Mouse (Mus musculus): ENCODE results near the gene Foxl1.

The Foxl1 gene

DNA sequence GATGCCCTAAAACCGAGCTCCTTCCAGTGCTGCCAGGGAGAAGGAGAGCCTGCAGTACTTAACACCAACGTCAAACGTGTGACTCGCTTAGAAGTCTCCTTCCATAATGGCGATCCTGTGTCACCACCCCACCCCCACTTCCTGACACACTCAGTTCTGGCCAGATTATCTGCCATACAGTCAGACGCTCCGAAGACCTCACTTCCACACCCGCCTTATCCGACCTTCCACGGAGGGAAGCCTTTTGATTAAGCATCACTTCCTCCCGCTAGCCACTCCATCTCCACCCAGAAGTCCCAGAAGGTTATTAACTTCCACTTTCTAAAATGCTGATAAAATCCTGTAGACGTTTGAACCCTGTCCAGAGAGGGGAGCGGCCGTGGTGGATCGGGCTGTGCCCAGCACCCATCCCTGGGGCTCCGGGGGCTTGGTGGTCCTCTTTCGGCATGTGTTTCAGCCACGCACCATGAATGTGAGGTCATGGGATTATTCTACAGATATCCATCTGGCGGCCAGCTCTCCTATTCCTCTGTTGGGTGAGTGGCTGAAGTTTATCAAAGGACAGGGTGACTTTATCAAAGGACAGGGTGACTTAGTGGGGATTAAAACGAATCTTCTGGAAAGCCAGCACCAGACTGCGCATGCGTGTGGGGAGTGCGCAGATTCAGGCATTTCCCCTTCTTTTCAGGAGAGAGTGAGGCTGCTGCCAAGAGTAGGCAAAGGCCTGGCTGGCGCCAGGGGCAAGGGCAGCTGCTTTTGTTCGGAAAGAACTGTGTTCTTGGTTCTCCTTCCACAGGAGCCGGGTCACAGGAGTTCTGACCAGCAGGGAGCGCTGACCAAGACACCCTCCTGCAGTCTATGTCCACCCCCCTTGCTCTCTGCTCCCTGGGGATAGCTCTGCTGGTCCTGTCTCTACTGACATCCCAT is 43.1 kb downstream of the Foxl1 start:
- DNase-seq = no peak

DNA sequence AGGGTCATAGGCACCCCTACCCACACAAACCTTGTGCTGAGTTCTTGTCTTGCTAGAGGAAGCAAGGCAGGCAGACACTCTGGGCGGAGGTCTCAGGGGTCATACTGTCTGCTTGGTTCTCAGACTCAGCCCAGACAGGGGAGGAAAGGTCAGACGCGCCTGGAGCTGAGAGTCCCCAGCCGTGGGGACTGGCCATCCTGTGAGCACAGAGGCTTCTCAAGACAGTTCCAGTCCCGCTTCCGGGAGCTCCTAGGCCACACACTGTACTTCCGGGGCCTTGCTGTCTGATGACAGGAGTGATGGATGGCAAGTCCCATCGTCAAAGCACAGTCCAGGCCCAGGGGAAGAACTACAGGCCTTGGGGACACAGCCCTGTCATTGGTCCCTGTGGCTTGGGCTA is 44.8 kb downstream of the Foxl1 start:
- no peak for DNase-seq

DNA sequence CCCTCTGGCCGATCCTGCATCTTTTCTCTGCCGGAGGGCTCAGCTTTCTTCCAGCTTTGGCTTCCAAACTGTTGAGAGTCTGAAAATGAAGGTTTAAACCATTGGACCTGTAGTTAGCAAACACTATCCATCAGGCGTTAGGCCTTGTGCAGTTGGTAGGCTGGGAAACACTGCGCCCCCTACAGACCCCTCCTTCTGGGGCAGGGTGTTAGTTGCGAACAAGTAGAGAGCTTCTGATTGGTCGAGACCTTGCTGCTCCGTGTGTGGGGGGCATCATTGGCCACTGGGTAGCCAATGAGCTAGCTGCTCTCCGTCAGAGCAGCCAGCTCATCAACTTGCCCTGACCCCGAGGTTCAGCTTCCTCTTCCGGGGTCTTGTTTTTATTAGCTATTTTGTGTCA is 46.4 kb downstream of the Foxl1 start:
- no peak for DNase-seq

DNA sequence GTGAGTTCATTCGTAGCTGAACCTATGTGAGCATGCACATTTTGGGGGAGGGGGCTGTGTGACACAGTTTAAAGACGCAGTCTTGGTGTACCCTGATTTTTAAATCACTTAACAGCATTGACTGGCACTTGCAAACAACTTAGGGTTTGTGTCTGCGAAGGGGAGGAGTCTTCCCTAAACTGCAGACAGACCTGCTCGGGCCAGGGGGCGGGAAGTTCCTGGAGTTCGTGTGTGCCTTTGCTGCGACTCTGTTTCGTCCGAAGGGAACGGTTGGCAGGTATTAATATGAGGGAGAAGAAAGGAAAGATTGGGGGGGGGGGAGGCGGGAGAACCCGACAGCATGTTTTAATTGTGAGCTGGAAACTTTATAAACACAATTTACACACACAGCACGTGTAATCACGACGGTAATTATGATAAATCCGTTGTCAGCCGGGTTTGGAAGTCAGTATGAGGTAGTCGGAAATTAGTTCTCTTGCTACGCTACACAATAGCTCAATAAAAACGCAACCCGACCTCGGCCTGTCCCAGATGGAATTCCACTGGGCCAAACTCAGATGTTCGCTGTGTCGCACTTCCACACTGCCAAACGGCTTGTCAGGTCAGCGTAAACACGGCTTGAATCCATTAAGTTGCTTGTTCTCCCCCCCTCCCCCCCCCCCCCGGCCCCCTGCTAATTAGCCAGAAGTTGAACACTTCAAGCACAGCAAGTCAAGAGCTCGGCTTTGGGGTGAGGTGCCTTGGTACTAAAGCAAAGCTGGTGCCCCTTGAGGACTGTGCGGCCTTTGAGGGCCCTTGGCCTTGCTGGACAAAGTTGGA is 47.2 kb downstream of the Foxl1 start:
- DNase-seq = no peak

DNA sequence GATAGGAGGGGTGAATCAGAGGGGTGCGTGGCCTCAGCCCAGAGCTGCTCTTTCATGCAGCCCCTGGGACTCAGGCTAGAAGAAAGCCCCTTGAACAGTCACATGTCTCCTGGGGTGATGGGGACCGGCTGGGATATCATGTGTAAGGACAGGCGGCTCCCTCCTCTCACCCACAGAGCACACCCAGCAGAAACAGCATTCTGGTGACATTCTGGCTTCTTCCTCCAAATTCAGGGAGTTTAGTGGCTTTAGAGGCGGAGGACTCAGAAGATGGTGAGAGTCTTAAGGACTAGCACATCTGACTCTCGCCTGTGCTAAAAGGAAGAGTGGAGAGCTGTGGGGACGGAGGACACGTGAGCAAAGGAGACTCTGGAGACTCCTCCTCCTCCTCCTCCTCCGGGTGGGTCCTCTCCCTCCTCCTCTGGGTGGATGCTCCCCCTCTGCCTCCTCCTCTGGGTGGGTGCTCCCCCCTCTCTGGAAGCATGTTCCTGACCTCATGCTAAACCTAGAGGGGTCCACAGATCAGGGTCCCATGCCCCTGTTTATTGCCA is 47.9 kb downstream of the Foxl1 start:
- DNase-seq = no peak

DNA sequence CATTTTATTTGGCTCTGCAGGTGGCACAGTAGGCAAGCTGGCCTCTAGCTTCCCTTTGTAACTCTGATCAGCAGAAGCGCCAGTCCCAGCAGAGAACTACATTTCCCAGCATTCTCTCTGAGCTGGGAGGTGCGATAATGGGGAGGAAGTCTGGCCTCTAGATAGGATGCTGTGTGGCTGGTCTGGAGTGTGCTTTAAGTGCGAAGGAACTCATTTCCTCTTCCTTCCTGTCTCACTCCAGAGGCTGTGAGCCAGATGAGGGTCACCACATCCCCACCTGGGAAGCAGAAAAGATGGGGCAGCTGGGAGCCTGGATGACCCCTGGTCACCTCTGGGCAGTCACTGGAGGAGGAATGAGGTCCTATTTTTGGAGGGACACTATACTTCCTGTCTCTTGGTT is 48.6 kb downstream of the Foxl1 start:
- no peak for DNase-seq
